Mouse (Mus musculus): ENCODE measurements around the gene Kdm8.
A peak's percentile ranks its signal among the peaks of the same experiment; 100 is the strongest.

The Kdm8 gene

DNA sequence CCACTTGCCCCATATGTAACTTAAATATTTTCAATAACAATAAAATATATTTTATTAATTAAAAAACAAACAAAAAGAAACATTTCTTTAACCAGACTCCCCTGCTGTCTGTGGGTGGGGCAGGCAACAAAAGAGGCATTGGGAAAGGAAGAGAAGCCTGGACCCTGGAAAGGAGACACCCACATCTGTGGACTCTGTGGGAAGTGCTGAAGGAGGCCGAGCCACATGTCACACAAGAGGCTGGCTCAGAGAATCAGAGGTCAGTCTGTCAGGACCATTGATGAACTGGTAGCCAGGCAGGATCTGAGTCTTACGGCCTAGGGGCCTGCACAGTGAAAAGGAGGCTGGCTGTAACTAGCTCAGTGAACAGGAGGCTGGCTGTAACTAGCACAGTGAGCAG lies 17.7 kb downstream of the Kdm8 start:
- DNase-seq (ENCODE audit: low spot score), result no peak

DNA sequence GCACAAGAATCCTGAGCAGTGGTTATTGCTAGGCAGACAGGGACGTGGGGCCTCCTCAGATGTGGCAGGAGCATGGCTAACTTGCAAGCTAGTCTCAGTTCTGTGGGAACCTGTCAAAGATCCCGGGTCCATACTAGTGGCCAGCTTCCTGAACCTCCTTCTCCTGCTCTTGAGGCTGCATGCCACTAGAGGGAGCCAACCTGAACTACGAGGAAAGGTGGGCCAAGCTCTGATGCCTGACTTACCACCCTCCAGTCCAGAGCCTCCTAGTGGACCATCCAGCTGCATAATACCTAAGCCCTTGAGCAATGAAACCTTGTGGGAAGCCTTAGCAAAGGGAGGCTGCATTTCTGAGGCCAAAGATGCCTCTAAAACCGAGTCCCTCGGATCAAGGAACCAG lies 25.5 kb downstream of the Kdm8 start:
- DNase-seq (ENCODE audit: low spot score), result peak; percentile 43

- no peak for DNase-seq (ENCODE audit: low spot score)
These were observed 26.4 kb downstream of the Kdm8 start for GRCm38 (mm10) chr7:125470901-125471300.

DNA sequence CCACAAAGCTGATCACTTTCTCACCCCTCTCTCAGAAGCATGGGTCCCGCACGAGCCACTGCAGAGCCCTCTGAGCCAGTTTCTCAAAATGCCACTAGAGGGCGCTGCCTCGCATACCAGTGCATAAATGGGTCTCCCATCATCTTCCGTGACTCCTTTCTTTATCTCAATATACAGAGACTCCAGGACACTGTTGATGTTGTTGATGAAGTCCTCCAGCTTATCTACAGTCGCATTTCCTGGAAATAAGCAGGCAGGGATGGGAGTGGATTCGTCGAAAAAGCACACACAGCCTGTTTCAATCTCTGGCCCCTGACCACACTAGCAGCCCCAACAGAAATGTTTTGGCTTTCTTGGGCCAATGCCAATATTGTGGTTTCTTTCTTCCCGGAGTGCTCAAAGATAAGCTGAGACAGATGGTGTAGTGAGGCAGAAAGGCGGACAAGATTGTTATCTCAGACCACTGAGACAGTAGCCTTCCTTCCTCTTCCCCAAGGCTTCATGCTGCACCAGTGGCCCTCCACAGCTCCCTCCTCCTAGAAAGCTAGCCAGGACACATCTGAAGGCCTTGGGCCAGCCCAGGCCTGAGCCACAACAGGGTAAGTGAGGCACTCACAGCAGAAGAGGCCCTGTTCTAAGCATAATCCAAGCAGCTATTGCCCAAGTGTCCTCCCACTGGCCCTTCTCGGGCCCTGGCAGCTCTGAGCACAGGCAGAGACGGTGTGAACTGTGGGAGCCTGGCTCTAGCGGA lies 27.7 kb downstream of the Kdm8 start:
- DNase-seq (ENCODE audit: low spot score), result peak; percentile 75

DNA sequence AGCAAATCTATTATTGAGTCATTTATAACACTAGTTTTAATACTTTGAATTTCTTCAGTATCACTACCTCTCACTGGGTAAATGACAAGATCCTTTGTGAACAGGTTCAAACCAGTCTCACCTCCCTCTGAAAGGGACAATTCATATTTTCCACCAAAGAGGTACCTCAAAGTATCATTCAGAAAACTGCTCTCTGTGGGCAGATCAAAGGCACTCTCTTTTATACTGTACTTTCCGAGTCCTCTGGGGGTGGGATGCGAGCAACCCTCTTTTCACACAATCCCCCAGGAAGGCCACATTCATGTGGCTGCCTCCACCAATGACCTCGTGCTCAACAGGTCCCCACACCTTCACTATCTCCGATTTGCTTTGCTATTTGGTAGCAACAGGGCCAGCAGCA lies 30.1 kb downstream of the Kdm8 start:
- DNase-seq (ENCODE audit: low spot score), result no peak

DNA sequence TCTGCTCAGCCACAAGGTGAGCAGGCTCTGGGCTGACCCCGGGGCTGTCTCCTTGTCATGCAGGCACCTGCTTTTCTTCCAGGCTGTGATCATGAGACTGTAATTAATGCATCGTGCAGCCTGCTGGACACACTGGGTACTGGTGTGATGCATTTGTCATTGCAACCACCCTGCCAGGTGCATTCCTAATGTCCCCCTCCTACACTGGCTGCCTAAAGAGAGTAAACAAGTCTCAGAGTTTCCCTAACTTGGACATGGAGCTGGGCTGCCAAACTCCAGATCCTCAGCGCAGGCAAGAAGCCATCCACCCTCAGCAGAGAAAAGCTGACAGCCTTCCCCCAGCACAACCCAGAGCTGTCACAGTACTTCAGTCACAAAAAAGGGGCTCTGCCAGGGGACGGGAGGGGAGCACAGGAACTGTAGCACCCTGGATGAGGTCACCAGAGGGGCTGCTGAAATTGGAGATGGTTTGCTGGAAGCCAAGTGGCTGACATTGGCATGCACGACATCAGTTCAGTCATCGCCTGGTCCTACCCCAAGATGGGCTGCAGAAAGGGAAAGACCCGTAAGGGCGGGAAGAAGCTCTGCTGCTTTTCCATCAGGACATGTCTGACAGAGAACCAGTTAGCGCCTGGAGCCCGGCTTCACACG lies 31.2 kb downstream of the Kdm8 start:
- DNase-seq (ENCODE audit: low spot score), result no peak

DNA sequence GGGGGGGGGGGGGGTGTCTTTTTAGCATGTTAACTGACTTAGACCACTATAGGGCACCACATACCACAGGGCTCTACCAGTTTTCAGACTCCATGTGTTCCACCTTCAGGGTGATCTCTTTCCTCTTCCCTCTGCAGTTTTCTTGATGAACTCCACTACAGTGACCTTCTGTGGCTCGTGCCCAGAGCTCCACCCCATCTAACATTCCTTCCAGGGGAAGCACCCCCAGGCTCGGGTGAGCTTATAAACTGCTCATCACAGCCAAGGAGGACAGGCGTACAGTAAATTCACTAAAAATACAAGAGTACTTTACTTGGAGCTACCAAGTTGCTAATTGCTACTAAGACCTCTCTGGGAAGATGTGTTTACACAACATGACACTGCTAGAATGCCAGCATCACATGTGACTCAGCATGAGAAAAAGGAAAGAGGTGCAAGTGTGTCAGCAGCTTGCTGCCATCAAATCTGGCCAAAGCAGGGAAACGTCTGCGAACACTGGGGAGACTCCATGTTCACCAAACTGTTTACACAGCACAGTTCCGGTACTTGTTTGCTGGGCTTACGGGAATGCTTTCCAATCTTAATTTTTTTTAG lies 34.0 kb downstream of the Kdm8 start:
- DNase-seq (ENCODE audit: low spot score), result no peak

DNA sequence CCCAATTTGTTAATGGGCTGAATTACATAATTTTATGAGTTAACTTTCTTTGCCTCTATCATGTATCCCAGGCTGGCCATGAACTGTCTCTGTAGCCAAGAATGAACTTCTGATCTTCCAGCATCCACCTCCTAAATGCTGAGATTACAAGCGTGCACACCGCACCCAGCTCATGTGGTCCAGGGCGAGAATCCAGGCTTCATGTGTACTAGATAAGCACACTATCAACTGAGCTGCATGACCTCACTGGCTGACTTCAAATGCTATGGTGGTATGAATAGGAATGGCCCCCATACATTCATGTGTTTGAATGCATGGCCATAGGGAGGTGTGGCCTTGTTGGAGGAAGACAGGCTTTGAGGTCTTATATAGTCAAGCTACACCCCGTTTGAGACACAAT lies 36.0 kb downstream of the Kdm8 start:
- no peak for DNase-seq (ENCODE audit: low spot score)

DNA sequence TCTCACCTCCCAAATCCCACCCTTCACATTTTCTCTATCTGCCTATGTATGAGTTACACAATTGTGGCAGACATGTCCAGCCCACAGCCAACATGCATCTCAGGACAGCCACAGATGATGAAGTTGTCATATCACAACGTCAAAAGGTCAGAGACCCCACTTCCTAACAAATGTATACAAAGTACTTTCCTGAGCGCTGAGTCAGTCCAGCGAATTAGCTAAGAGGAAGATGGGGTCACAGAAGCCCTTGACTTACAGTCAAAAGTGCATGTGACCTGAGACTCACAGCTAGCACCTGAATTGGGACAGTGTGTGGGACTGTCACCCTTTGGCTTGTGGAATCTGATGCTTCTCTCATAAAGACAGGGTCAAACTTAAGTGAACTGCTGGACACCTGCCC lies 37.9 kb downstream of the Kdm8 start:
- no peak for DNase-seq (ENCODE audit: low spot score)

- DNase-seq (ENCODE audit: low spot score), result no peak
These were observed 38.4 kb downstream of the Kdm8 start for GRCm38 (mm10) chr7:125482886-125483285.

GRCm38 (mm10) chr7:125484791-125485190 lies 40.3 kb downstream of the Kdm8 start:
- peak; percentile 35 for DNase-seq (ENCODE audit: low spot score)

DNA sequence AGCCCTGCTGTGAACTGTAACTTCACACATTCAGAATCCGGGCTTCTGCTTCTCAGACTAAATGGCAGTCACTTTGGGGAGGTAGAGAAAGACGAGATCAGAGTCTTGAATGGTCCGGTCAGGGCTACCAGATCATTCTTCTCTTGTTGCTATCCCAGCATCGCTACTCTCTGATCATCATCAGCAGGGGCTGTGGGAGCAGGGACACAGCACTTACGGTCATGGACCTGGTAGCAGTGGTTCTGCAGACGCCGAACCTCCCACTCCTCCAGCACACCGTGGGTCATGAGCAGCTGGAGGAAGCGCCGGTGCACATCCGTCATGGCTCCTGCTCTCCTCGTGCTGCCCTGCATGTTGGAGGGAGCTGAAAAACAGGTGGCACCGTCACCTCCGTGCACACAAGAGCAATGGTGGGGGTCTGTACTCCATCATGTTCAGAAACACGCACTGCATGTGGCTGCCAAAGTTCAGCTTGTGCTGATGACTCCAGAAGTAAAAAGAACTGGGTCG lies 41.7 kb downstream of the Kdm8 start:
- DNase-seq (ENCODE audit: low spot score), result no peak

DNA sequence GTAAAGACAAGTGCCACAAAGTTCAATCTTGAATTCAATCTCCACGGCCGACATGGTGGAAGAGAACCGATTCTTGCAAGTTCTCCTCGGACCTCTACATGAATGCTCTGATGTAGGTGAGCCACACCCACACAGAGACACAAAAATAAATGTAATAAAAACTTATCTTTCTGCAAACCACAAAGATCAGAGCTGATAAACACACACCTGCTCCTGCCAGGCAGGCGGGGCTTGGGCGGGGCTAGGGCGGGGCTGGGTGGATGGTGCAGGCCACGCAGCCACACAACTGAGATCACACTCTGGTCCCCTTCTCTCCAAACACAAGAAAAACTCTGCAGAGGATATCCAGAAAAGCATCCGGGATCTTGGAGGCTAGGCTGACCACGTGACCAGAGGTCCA lies 42.6 kb downstream of the Kdm8 start:
- no peak for DNase-seq (ENCODE audit: low spot score)

DNA sequence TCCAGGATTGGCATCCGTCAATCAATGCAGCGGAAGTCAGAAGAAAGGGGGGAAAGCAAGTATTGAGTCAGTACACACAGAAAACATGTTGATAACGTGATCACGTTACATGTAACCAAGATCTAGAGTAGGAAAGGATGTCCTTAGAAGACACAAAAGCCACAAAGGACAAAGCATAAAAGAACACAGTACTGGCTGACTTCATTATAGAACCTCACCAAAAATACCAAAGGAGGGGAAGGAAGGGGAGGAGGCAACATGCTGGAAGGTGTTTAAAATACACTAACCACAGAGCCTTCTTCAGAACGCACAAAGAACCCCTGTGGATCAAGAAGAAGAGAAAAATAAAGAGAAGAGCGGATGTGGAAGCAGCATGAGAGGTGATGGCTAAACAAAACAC lies 44.2 kb downstream of the Kdm8 start:
- no peak for DNase-seq (ENCODE audit: low spot score)

DNA sequence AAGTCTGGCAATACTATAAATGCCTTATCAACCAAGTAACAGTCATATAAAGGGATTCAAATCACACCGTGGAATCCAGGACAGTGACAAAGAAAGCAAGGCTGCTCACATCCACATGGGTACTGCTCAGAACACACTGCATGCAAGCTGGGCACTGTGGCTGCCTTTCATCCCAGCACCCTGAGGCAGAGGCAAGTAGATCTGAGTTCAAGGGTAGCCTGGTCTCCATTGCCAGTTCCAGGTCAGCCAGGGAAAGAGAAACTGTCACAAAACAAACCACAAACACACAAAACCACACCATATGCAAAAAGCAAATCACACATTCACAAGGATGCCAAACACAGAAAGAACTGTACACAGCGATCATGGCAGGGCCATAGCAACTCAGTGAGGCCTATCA lies 45.2 kb downstream of the Kdm8 start:
- DNase-seq (ENCODE audit: low spot score), result no peak

DNA sequence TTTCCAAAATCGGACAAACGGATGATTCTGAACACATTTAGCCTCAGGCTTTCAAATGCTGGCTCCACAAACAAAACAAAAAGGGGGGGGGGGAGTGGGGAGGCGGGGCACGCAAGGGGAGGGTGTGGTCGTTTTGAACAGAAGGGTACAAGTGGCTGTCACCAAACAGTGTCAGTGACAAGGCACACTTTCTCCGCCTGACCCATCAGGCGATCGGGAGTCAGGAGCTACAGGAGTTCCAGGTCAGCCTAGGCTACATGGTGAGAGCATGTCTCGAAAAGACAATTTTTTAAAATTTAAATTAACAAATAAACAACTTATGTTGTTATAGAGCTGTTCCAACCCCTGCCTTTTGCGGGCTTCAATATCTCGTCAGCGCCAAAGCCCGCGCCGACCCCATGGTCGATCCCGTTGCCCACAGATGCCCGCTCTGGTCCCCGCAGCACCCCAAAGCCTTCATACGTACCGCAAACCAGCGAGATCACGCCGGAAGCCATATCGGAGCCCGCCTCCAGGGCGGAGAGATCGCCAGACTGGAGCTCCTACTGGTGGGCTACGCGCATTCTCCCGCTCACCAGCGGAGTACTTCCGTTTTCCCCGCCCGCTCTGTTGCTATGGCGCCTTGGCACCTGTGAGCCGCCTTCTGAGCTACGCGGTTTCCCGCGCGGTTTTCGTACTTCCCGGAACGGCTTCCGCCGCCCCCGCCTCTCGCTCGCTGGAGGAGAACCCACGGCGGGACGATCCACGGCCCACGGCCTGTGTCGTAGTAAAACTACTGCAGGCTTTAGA lies 46.7 kb downstream of the Kdm8 start, which contains the start of gene Nsmce1:
Gene Nsmce1 (minus strand): TSS at position 650 of the 789 bp plus-strand sequence.
- DNase-seq (ENCODE audit: low spot score), result peak; percentile 93

DNA sequence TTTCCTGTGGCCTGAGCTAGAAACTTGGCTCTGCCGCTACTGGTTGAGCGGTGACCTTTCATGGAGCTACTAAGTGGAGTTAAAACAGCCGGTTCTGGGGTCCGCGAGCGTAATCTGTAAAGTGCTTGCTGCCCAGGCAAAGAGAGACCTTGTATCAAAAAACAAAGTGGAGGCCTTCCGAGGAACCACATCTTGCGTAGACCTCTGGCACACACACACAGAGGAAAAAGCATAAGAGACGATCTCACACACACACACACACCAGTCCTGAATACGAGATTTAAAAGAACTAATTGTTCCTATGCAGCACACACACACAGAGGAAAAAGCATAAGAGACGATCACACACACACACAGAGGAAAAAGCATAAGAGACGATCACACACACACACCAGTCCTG lies 47.3 kb downstream of the Kdm8 start:
- no peak for DNase-seq (ENCODE audit: low spot score)

DNA sequence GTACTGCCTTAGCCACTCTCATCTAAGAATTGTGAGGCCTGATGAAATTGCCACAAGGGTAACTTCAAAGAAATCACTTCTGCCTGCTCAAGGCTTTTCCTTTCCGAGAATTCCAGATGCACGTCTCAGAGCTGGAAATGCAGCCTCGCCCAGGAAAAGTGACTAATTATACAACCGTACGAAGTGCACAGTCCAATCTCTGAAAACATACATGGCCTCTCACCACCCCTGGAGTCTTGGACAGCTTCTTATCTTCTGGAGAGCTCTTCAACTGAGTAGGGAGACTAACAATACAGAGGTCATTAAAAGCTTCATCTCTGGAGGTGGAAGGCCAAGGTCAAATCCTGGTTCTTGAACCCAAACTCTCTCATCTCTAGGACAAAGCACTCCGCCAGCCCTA lies 48.1 kb downstream of the Kdm8 start:
- no peak for DNase-seq (ENCODE audit: low spot score)

GRCm38 (mm10) chr7:125495864-125496440 lies 51.5 kb downstream of the Kdm8 start:
- no peak for DNase-seq (ENCODE audit: low spot score)

DNA sequence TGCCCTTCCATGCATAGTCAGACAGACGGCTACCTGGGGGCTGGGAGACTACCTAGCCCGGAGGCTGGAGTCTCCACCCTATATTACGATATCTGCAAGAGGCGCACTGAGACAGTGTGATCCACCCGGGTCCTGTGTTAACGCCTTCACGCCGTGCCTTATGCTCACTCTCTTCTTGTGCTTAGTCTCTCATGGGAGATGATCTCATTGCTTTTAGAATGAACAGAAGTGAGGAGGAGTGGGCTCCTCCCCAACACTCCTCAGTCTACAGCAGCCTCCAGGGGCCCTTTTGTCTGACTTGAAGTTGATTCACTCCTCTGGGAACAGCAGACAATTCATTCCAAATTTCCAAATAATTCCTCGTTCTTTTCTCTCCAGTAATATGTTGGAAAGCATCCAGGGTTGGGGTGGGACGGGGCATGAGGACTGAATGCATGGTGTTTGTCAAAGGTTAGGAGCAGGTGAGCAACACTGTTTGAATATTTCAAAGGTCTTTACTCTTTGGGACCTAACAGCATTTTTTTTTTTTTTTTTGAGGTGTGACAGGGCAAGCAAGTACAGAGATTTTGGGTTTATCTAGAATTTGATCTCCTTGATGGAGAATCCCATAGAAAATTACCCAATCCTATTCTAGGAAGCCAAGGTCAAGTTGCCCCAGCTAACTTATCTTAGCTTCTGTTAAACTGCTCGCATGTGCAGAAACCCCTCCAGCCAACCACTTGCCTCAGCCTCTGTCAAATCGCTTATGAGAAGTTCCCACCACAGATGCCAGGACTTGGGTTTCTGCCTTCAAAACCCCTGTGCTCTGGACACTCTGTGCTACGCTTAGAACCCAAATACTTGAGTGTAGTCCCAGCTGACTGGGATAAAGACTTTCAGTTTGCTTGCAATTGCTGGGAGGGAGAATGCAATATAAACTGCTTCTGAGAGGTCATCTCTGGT lies 55.7 kb downstream of the Kdm8 start:
- peak; percentile 67 for DNase-seq (ENCODE audit: low spot score)

DNA sequence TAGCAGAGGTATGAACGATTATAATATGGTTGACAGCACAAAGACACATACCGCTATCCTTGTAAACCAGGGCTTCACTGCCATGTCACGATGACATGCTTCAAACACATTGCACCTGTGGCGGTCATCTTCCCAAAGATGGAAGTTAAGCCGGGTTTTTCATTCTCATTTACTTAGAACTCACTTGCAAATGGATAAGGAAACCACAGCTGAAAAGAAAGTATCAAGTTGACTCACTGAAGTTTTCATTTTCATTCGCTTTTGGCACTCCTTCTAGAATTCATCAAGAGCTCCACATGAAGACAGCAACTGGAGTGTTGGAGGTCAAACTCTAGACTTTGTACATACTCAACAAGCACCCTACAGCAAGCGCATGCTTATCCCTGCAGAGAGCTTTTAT lies 56.4 kb downstream of the Kdm8 start:
- DNase-seq (ENCODE audit: low spot score), result no peak

Data from ovary, adult 18-20 months (tissue).